Mouse (Mus musculus): ENCODE results near the gene Ifit1bl2. TPM values are rescaled to one million over a fixed set of nuclear protein-coding genes. Genes with fewer than 3 reads are reported as not detected.
"Not testable (repeated sequence)": the region's sequence is repeated elsewhere in the genome, so short reads cannot be mapped to it uniquely, and the experiment has no call there.

Gene Ifit1bl2
- total RNA-seq, 2 experiments from 2014 or later, result 0.35 to 0.65 TPM

DNA sequence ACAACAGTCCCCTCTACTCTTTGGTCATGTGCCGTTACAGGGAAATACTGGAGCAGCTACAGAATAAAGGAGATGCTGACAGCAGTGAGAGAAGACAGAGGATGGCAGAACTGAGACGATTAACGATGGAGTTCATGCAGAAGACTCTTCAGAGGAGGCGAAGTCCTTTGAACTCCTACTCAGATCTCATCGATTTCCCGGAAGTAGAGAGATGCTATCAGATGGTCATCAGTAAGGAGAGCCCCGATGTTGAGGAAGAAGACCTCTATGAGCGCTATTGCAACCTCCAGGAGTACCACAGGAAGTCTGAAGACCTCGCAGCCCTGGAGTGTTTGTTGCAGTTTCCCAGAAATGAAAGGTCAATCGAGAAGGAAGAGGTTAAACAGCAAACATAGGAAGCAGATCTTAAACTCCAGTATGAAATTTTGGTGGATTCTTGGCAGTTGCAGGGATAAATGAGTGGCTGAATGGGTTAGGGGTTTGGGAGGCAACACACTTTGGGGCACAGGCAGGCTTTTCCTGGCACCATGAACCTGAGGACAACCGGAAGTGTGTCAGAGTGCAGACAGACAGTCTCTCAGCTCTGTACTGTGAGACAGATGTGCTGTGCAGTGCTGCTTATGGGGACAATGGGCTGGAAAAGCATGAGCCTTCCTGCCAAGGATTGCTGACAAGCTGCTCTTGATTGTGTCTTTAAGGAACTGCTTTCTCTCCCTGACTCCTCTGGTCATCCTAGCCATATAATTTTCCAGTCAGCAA, 28.1 kb downstream of the Ifit1bl2 start:
- not testable (repeated sequence) for DNase-seq (ENCODE audit: low spot score in 2 of 2)

GRCm38 (mm10) chr19:34610118-34610517, 30.4 kb downstream of the Ifit1bl2 start:
- DNase-seq (ENCODE audit: low spot score in 2 of 2), result not testable (repeated sequence)

GRCm38 (mm10) chr19:34607237-34608051, 33.1 kb downstream of the Ifit1bl2 start, which contains the start of gene Ifit3b:
Gene Ifit3b (plus strand): TSS chr19:34607970.
- not testable (repeated sequence) for DNase-seq (ENCODE audit: low spot score in 2 of 2)

DNA sequence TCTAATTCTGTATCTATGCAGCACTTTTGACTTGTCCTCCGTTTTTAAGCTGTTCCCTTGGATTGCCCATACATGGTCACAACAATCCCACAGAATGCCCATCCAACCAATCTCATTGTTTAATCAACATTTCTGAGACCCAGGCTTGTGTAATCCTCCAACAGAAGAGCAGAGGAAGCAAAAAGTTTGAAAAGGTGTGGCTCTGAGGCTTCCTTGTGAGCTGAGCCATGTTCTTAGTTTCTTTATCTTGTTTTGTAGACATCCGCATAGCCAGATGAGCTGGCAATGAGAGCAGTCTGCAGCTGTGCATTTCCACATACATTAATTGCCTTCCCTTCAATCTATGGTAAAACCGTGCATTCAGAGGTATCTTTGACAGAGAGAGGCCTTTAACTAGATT, 35.1 kb downstream of the Ifit1bl2 start:
- DNase-seq (ENCODE audit: low spot score in 2 of 2), result no peak

GRCm38 (mm10) chr19:34601888-34602287, 38.7 kb downstream of the Ifit1bl2 start, which contains the start of gene Ifit1bl1:
Gene Ifit1bl1 (minus strand): TSS chr19:34601956.
- not testable (repeated sequence) for DNase-seq (ENCODE audit: low spot score in 2 of 2)

DNA sequence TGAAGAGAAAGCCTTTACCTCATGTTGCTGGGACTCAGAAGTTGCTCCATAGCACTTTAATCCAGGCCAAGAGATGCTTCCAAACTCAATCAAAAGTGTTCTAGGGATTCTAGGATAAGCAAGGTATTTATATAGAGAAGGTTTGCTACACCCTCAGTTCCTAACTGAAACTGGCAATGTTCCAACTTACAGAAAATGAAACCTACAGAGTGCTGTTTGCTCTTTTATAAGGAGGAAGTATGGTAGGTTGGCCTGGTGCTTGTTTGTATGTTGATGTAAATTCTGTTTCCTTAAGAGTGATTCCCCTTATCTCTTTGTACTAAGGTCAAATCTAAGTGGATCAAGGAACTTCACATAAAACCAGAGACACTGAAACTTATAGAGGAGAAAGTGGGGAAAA, 41.3 kb downstream of the Ifit1bl2 start:
- DNase-seq (ENCODE audit: low spot score in 2 of 2), result not testable (repeated sequence)

DNA sequence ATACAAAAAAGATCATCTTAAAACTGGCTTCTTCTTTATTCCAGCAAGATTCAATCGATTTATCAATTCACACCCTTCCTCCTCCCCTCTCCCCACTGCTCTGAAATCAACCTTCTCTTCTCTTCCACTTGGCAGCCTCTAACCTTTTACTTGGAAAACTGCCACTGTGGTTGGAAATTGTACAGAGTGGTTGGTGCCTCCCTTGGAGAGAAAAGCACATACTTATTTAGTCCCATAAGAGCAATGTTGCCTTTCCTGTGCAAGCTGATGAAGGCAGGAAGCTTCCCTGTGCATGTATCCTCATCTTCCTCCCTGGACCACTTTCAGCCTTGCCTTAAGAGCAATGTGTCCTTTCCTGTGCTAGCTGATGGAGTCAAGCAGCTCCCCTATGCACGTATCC, 42.2 kb downstream of the Ifit1bl2 start:
- peak in 1 of 2 experiments; percentile 17 for DNase-seq (ENCODE audit: low spot score in 2 of 2)

- DNase-seq (ENCODE audit: low spot score in 2 of 2), result no peak
These were observed 43.7 kb downstream of the Ifit1bl2 start for GRCm38 (mm10) chr19:34596811-34597210.

GRCm38 (mm10) chr19:34594523-34594922, 46.0 kb downstream of the Ifit1bl2 start:
- DNase-seq (ENCODE audit: low spot score in 2 of 2), result not testable (repeated sequence)

- no peak for DNase-seq (ENCODE audit: low spot score in 2 of 2)
These were observed 47.1 kb downstream of the Ifit1bl2 start for GRCm38 (mm10) chr19:34593456-34593855.

DNA sequence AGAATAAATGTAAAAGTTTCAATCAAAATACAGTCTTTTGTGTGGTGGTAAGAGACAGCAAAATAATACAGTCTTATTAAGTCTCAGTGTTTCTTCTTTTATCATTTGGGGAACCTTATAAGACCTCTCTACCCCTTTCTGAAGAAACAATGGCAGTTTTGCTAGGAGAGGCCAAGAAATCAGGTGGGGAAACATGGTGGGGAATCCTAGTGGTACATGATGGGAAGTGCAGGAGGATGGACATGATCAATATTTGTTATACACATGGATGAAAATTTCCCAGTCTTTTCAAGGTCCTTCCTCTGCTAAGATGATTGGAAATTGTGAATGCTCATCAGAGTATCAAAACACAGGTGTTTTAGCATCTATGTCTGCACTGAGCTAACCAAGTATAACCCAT, 51.6 kb downstream of the Ifit1bl2 start:
- no peak for DNase-seq (ENCODE audit: low spot score in 2 of 2)

GRCm38 (mm10) chr19:34587898-34588692, 52.4 kb downstream of the Ifit1bl2 start:
- DNase-seq (ENCODE audit: low spot score in 2 of 2), result not testable (repeated sequence)

- DNase-seq (ENCODE audit: low spot score in 2 of 2), result not testable (repeated sequence)
These were observed 54.6 kb downstream of the Ifit1bl2 start for GRCm38 (mm10) chr19:34585740-34586458.

DNA sequence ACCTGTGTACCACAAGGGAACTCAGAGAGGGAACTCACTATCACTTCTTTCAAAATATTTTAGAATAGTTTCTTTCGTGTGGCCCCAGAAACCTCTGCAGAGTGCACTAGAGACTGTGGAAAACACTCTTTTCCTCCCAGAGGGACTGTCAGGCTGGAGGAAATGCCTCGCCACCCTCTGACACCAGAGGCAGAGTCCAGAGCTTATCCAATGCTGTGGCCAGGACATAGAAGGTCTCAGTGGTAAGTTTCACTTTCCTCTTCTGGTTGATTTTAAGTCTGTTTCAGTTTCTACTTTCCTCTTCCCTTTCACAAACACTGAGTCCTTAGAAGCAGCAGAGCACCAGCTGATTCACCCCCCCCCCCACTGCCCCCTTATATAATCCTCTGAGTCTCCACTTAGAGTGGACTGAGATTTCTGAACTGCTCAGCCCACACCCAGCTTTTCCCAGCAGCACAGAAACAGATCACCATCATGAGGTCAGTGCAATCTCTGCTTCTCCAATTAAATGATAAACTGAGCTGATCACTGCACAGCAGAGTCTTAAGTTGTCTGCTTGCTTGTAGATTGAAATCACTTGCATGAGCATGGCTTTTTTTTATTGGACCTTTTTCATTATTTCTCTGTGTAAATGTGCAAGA, 57.3 kb downstream of the Ifit1bl2 start, which contains the start of gene Ifit3:
TSS of gene Ifit3 (plus strand) at position 406 of the 641 bp plus-strand sequence.
- not testable (repeated sequence) for DNase-seq (ENCODE audit: low spot score in 2 of 2)

DNA sequence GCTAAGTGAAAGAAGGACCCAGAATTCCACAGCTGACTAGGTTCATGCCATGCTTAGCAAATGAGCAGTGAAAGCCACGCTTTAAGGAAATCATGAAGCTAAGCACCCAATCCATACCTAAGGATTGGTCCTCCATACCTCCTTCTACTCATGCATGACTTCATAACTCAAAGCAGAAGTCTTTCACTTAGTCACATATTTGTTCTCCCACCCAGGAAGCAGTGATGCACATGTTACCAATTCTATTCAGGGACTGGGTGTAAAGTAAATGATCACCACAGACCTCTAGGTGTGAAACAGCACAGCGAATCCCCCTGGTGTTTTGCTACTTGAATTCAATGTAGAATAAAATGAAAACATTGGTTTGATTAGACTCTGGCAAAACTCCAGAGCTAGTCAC, 57.8 kb downstream of the Ifit1bl2 start:
- DNase-seq (ENCODE audit: low spot score in 2 of 2), result not testable (repeated sequence)

GRCm38 (mm10) chr19:34577121-34577520, 63.4 kb downstream of the Ifit1bl2 start:
- no peak for DNase-seq (ENCODE audit: low spot score in 2 of 2)

- no peak for DNase-seq (ENCODE audit: low spot score in 2 of 2)
These were observed 66.9 kb downstream of the Ifit1bl2 start for GRCm38 (mm10) chr19:34573650-34574049.

- no peak for DNase-seq (ENCODE audit: low spot score in 2 of 2)
These were observed 69.5 kb downstream of the Ifit1bl2 start for GRCm38 (mm10) chr19:34571080-34571479.

- DNase-seq (ENCODE audit: low spot score in 2 of 2), result no peak
These were observed 70.6 kb downstream of the Ifit1bl2 start for GRCm38 (mm10) chr19:34569896-34570476.
